Mouse (Mus musculus) layer of hippocampus, postnatal 25 days (tissue): Measurements from ENCODE around the gene Rundc3a. TPM values are rescaled to one million over a fixed set of nuclear protein-coding genes. Genes with fewer than 3 reads are reported as not detected.

ENCODE experiments used
- DNase-seq, 2 experiments: peaks; one replicate each; pipeline ENCODE4 v3.0.0; 2022; ENCODE audit warnings: mixed read lengths in 2 of 2, low spot score in 1 of 2; ENCODE audit errors: extremely low spot score in 1 of 2
- microRNA-seq, 2 experiments: library from miRNA; unstranded; fragments of <30 nt; microRNA quantifications; one replicate each; pipeline ENCODE4 v1.2.0; 2021
- total RNA-seq, 2 experiments: library from RNA; stranded (reverse); gene quantifications; 2 replicates each; pipeline ENCODE4 v1.2.3; 2021

Gene Rundc3a
- total RNA-seq, 2 experiments from 2014 or later: 442 to 490 TPM

DNA sequence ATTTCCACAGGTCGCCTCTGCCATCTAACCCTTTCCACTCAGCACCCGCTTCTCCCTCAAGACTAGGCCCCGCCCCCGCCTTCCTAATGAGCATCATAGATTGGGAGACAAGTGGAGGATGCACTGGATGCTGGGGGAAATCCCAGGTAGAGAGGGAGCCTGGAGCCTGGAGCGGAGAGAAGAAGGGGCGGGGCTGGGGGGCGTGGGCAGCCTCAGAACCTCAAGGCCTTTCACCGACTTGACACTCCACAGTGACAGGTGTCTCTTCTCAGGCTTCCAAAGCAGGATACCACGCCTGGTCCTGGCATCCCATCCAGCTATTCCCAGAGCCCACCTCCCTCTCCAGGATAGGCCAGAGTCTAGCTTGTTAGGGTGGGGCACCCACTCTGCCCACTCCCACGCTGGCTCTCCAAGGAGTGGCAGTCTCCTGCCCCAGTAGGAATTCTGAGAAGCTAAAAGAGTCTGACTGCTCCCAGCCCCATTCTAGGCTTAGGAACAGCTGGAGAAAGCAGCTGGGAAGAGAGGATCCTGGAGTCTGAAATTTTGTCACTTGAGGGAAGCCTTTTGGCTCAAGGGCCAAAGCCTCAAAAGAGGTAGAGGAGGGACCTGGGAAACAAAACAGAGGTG, 52.2 kb downstream of the Rundc3a start:
- DNase-seq: no peak

DNA sequence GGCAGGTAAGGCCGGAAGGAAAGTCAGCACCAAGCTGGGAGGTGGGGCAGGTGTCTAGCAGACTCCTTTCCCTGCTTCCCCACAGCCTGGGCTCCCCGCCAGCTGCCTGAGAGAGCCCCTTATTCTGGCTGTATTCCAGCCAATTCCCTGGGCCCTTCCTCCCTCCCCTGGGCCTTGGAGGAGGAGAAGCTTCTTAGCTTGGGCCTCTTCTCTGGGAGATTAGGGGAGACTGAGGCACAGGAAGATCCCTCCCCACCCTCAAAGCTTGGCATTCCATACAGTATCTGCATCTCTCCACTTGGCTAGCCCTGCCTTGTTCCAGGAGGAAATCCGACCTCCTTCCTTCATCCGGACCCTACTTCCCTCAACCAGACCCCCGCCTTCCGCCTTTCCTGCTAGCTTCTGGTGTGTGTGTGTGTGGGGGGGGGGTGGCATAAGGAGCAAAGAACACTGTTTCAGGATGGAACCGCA, 52.7 kb downstream of the Rundc3a start:
- DNase-seq: peak in 1 of 2 experiments; percentile 40

DNA sequence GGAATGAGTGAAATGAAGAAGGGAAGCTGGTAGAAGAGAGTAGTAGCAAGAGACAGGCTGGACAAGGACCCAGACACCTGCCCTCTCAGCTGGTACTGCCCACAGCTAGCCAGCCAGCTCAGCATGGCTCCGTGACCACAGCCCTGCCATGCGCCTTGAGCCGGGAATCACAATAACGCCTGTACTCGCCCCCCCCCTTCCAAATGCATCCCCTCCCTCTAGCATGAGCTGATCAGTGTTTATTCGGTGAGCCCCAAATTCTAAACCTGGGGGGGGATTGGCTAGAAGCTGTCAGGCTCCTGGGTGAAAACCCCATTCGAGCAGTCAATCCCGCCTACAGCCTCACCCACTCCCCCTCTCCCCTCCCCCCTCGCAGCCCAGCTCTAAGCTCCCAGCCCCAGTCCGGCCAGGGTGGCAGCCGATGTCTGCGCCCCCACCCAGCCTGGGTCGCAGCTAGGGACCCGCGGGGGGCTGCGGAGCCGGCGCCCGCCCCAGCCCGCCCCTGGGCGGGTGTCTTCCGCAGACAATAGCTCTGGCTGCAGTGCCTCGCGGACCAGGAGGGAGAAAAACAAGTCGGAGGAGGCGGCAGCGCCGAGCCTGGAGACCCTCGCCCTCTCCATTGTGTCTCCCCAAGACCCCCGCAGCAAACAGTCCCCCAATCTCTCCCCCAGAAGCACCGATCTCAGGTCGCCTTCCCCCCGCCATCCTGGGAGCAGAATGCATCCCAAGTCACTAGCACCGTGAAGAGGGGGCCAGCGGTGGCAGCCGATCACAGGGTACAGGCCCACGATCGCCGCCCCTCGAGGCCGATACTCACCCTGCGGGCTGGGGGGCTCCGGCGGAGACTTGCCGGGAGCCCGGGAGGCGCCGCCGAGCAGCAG, 53.6 kb downstream of the Rundc3a start:
- DNase-seq: no peak

- peak; percentile 88 to 92 for DNase-seq
Measured at GRCm38 (mm10) chr11:102447497-102447896, 54.3 kb downstream of the Rundc3a start, which contains the start of gene Fam171a2. Fam171a2 (minus strand) TSS chr11:102447682.

- no peak for DNase-seq
Measured at GRCm38 (mm10) chr11:102448327-102448726, 55.1 kb downstream of the Rundc3a start.

DNA sequence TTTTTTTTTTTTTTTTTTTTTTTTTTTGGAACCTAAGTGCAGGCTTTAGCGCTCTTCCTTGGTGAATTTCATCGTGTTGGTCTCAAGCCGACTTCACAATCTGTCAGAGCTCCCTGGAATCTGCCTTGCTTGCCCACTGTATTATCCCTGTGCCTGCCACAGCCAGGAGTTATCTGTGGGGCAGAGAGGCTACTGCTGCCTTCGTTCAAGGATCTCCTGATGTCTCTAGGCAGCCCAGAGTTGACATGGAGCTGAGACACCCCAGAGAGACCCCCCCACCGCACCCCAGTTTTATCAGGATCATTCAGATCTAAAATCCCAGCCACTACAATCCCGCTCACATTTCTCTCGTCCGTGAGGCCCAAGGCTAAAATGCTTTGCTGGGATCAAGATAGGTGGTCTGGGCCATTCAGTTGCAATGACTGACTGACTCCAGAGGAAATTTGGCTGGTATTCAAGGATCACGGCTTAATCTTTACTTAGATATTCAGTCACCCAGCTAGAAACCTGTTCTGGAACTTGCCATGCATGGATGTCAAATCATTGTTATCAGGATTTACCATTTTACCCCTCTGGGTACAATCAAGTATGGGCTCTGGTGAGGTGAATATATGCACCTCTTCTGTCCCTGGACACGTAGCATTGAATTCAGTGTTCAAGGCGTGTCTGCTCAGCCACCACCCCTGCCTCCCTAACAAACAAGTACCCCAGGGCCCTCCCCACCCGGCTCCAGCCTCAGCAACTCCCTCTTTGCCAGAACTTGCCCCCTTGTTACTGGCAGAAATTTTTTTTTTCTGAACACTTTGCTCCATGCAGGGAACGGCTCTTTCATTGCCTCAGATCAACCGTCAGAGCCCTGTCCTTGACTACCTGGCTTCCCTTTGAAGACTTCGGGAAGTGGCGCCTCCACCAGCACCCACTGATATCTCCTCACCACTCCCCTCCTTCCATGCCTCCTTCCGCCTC, 56.1 kb downstream of the Rundc3a start:
- no peak for DNase-seq

Small RNA genes within 50 kb of the gene (microRNA-seq; reads per million reads assigned to microRNA genes)
- 0.18 to 0.40 reads per million in 2 experiments for gene Mir6930

Other genes starting within 250 kb of the Rundc3a start
- gene Nags, start 247.9 kb upstream of the Rundc3a start, total RNA-seq: not detected
- 10 to 100 TPM; 24.2 to 30.3 TPM for gene Tmem101, start 237.0 kb upstream of the Rundc3a start, total RNA-seq
- gene Lsm12, start 208.1 kb upstream of the Rundc3a start, total RNA-seq: 10 to 100 TPM; 62.0 to 62.7 TPM
- gene G6pc3, start 203.8 kb upstream of the Rundc3a start, total RNA-seq: 10 to 100 TPM; 53.5 to 58.2 TPM
- 100 to 1,000 TPM; 218 to 242 TPM for gene Hdac5, start 163.2 kb upstream of the Rundc3a start, total RNA-seq
- 1 to 10 TPM; 1.3 to 1.5 TPM for gene BC030867, start 144.5 kb upstream of the Rundc3a start, total RNA-seq
- 1 to 10 TPM in 1 of 2 experiments, under 1 TPM in 1; 0.70 to 1.1 TPM for gene Asb16, start 124.7 kb upstream of the Rundc3a start, total RNA-seq
- 10 to 100 TPM; 64.7 to 71.7 TPM for gene Tmub2, start 108.5 kb upstream of the Rundc3a start, total RNA-seq
- 100 to 1,000 TPM; 166 to 174 TPM for gene Atxn7l3, start 96.8 kb upstream of the Rundc3a start, total RNA-seq
- gene Ubtf, start 73.7 kb upstream of the Rundc3a start, total RNA-seq: 100 to 1,000 TPM; 123 to 134 TPM
- gene Slc4a1, start 27.2 kb upstream of the Rundc3a start, total RNA-seq: under 1 TPM; 0.31 to 0.81 TPM
- gene Slc25a39, start 14.5 kb downstream of the Rundc3a start, total RNA-seq: 10 to 100 TPM; 63.7 to 65.3 TPM
- 10 to 100 TPM; 69.9 to 74.0 TPM for gene Grn, start 36.9 kb downstream of the Rundc3a start, total RNA-seq
- gene Fam171a2, start 54.3 kb downstream of the Rundc3a start, total RNA-seq: 100 to 1,000 TPM in 1 of 2 experiments, 10 to 100 TPM in 1; 85.4 to 109 TPM
- 1 to 10 TPM in 1 of 2 experiments, under 1 TPM in 1; 0.68 to 2.1 TPM for gene Itga2b, start 76.7 kb downstream of the Rundc3a start, total RNA-seq
- 10 to 100 TPM; 38.3 to 49.4 TPM for gene Gpatch8, start 163.0 kb downstream of the Rundc3a start, total RNA-seq
- gene Gm11627, start 186.1 kb downstream of the Rundc3a start, total RNA-seq: 1 to 10 TPM; 3.1 to 3.7 TPM
- gene Fzd2, start 211.0 kb downstream of the Rundc3a start, total RNA-seq: 1 to 10 TPM; 6.6 to 9.9 TPM